Mouse (Mus musculus) CH12.LX (cell line): ENCODE measurements around the gene Abca5.

ENCODE experiments used
- CTCF ChIP-seq, 2 experiments: IDR thresholded peaks in 1 of 2; conservative IDR thresholded peaks in 1 of 2; 2 replicates each; pipeline ENCODE4 v1.5.1; 2011 to 2012; ENCODE audit warnings: low read depth in 2 of 2, low read length in 2 of 2, improper control_type of control experiment in 1 of 2, inconsistent platforms in 1 of 2, mild to moderate bottlenecking in 1 of 2, moderate library complexity in 1 of 2
- KAT2A ChIP-seq: IDR thresholded peaks from 2 replicates; pipeline ENCODE4 v1.6.1; 2012; ENCODE audit warnings: low read length, improper control_type of control experiment, inconsistent platforms; ENCODE audit not compliant: insufficient replicate concordance
- POLR2A ChIP-seq: IDR thresholded peaks from 2 replicates; pipeline ENCODE4 v1.6.1; 2011; ENCODE audit warnings: low read depth, mild to moderate bottlenecking, improper control_type of control experiment, low read length
- RCOR1 ChIP-seq: conservative IDR thresholded peaks from 2 replicates; pipeline ENCODE4 v1.6.1; 2012; ENCODE audit warnings: low read depth, mild to moderate bottlenecking, inconsistent platforms, low read length, improper control_type of control experiment
- USF2 ChIP-seq: conservative IDR thresholded peaks from 2 replicates; pipeline ENCODE4 v1.6.1; 2011; ENCODE audit warnings: low read depth, low read length, improper control_type of control experiment
- ZNF384 ChIP-seq: IDR thresholded peaks from 2 replicates; pipeline ENCODE4 v1.6.1; 2012; ENCODE audit warnings: low read depth, low read length, improper control_type of control experiment, inconsistent platforms

DNA sequence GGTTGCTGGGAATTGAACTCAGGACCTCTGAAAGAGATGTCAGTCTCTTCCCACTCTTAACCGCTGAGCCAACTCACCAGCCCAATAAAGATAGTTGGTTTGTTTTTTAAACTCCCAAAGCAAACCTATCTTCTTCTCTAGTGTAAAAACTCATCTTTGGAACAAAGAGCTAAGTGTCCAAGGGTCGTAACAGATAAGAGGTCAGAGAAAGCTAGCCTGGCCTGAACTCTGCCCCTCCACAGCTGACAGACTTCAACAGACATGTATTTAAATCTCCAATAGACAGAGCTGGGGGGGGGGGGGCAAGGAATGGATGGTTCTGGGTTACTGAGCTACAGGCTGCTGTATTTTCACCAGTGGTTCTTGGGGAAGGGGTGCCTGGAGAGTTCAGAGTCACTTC, 100.0 kb downstream of the Abca5 start:
- TF ChIP-seq CTCF (conservative IDR thresholded peaks at IDR 0.05 in 1 of 2, IDR thresholded peaks at IDR 0.05 in 1 of 2; ENCODE audit: low read depth in 2 of 2, low read length in 2 of 2): no peak
- no peak for TF ChIP-seq ZNF384
- no peak for TF ChIP-seq KAT2A
- TF ChIP-seq RCOR1: no peak
- TF ChIP-seq USF2: no peak
- no peak for TF ChIP-seq POLR2A
